Mouse (Mus musculus): Measurements from ENCODE around the gene Zfp526. TPM values are rescaled to one million over a fixed set of nuclear protein-coding genes. Genes with fewer than 3 reads are reported as not detected.

The Zfp526 gene
- polyA plus RNA-seq (2011; ENCODE audit: insufficient read depth, insufficient read length, low replicate concordance, missing spikeins), result 7.2 and 13.9 TPM in 2 replicates

DNA sequence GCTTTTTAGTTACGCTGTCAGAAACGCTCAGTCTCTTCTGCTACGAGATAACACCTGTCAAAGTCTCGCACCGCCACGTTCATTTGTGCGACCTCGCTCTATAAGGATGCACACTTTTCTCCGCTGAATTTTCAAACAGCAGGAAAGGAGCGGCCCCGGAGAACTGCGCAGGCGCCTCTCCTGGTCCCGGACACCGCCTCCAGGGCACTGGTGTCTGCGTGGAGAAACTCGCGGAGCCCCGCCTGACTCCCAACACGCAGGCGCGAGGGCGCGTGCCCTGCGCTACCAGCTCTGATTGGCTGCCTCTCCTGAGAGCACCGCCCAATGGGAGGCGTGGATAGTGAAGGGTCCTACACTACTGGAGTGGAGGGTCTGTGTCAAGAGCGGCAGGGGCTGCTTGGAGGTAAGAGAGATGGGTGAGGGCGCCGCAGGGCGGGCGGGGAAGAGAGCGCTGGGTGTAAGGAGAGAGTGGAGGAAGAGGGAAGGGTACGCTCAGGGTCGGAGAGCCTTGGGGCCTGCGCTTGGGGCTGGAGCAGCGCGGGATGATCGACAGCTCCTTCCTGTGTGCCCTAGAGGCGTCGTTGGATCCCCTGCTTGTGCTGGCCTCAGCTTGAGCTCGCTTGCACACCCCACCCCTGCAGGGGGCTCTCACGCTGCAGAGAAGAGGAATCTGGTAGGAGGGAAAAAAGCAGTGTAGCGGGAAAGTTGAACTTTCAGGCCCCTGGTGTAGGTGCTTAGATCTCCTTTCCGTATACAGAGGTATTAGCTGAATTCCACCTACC, at the start of gene Zfp526:
Gene Zfp526, plus strand, starts transcription at position 324 of the 782 bp plus-strand sequence.
- peaks cover 3% of the 10 kb centered on the region; the same call in 1 of the 2 replicates for H3K4me1 ChIP-seq (ENCODE audit: control insufficient read depth, insufficient read depth, low read length)

DNA sequence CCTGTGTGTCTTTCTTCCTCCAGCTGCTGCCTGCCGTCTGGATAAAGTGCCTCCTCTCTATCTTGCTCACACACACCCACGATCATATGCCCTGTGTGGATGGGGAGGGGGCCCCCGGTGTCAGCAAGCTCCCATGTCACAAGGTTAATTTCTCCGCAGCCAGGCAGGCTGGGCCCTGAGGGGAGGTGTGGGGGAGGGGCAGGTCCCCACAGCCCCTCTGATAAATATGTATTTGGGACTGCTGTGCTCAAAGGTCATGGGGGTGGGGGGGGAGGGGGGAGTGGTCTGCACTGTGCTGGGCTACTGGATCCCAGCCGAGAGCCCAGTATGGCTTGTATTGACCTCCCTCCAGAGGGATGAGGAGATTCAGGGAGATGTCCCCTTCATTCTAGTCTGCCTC, 48.6 kb upstream of the Zfp526 start:
- Histone ChIP-seq H3K4me3 (replicated peaks; ENCODE audit: control insufficient read depth, low read depth, low read length) (no peak overlapping the region), H3K4me1 (ENCODE audit: control insufficient read depth, insufficient read depth, low read length) (no peaks in the 10 kb centered on the region), H3K27ac (ENCODE audit: control insufficient read depth, insufficient read depth, low read depth, low read length, poor library complexity) (no peak overlapping the region)
- WGBS, result 84% methylated on average over 5 of the region's 5 CpGs
- TF ChIP-seq POLR2A (IDR thresholded peaks at IDR 0.05; ENCODE audit: borderline replicate concordance, control insufficient read depth, low read depth, low read length), result no peak
- no peak for TF ChIP-seq CTCF (IDR thresholded peaks at IDR 0.05; ENCODE audit: control insufficient read depth, insufficient read depth, low read length)

More for the DNA sequence above, at the start of gene Zfp526:
- peak within 1 kb of the TSS; percentile 75 for H3K4me3 ChIP-seq (replicated peaks; ENCODE audit: control insufficient read depth, low read depth, low read length)
- WGBS, result under 1% methylated on average over 45 of the region's 45 CpGs
- peak; percentile 60; the same call in 1 of the 2 replicates for TF ChIP-seq POLR2A (IDR thresholded peaks at IDR 0.05; ENCODE audit: borderline replicate concordance, control insufficient read depth, low read depth, low read length)
- no peak for TF ChIP-seq CTCF (IDR thresholded peaks at IDR 0.05; ENCODE audit: control insufficient read depth, insufficient read depth, low read length)
- peak within 1 kb of the TSS; percentile 90 for H3K27ac ChIP-seq (ENCODE audit: control insufficient read depth, insufficient read depth, low read depth, low read length, poor library complexity)

DNA sequence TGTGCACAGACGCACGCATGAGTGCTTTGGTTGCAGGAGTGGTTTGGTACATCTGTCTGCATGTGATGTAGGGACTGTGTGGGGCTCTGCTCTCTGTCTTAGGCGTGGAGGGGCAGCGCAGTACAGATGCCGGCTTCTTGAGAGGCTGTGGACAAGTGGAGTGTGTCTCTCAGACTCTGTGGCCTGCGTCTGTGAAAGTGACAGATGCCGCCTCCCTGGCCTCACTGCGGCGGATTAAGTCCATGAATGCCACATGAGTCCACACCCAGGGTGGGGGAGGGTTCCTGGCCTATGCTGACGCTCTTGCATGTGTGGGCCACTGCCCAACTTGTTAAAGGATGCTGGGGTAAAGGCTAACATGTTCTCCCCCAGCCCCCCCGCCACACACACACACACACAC, 46.9 kb upstream of the Zfp526 start:
- 78% methylated on average over 10 of the region's 11 CpGs for WGBS
- TF ChIP-seq CTCF (IDR thresholded peaks at IDR 0.05; ENCODE audit: control insufficient read depth, insufficient read depth, low read length), result no peak
- TF ChIP-seq POLR2A (IDR thresholded peaks at IDR 0.05; ENCODE audit: borderline replicate concordance, control insufficient read depth, low read depth, low read length), result no peak
- H3K4me3 ChIP-seq (replicated peaks; ENCODE audit: control insufficient read depth, low read depth, low read length), result no peak overlapping the region
- H3K4me1 ChIP-seq (ENCODE audit: control insufficient read depth, insufficient read depth, low read length), result no peaks in the 10 kb centered on the region
- no peak overlapping the region for H3K27ac ChIP-seq (ENCODE audit: control insufficient read depth, insufficient read depth, low read depth, low read length, poor library complexity)

DNA sequence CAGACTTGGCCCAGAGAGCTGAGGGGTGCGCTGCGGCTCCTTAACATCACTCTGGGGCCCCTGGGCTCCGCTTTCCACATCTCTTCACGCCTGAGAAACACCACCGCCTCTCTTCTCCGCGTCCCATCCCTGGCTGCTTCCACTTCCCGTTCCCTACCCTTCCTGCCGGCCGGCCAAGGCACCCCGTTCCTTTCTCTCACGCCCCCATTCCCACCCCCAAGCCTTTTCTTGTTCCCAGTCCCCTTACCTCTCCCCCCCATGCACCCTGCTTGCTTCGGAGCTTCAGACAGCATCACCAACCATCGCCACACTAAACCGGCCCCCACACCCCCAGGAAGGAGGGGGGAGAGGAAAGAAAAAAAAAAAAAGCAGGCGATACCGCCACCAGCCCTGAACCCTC, 42.9 kb upstream of the Zfp526 start:
- no peak for TF ChIP-seq POLR2A (IDR thresholded peaks at IDR 0.05; ENCODE audit: borderline replicate concordance, control insufficient read depth, low read depth, low read length)
- no peak for TF ChIP-seq CTCF (IDR thresholded peaks at IDR 0.05; ENCODE audit: control insufficient read depth, insufficient read depth, low read length)
- 3% methylated on average over 17 of the region's 17 CpGs for WGBS
- Histone ChIP-seq H3K4me3 (replicated peaks; ENCODE audit: control insufficient read depth, low read depth, low read length) (no peak overlapping the region), H3K4me1 (ENCODE audit: control insufficient read depth, insufficient read depth, low read length) (no peaks in the 10 kb centered on the region; the same call in 1 of the 2 replicates), H3K27ac (ENCODE audit: control insufficient read depth, insufficient read depth, low read depth, low read length, poor library complexity) (no peak overlapping the region)

DNA sequence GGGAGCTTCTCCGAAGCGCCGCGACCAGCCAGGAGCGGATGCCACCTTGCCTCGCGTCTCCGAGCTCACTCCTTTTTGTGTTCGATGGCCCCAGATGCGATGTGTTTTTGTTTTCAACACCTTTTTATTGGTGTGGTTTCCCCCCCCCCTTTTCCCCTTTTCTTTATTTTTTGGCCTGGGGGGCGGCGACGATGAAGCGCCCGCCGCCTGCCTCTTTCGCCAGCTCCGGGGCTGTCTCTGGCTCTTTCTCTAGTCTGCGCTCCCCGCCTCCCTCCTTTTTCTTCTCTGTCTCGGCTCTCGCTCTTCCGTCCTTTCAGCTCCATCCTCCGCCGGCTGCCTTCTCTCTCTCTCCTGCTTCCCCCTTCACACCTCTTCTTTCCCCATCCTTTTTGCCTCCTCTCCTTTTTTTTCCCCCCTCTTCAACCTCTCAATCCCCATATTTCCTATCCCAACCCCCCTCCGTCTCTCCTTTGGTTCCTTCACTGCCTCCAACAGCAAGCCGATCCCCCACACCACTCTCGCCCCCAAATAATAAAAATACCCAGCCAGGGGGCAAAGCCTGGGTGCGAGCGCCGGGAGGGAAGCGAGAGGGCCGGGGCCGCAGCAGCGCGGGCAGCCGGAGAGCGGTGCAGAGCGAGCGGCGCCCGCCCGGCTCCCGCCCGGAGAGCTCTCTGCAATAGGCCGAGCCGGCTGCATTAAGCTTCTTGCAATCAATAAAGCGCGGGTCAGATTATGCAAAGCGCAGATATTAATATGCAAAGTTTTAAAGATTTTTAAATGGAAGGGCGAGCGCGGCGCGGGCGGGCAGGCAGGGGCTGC, 42.2 kb upstream of the Zfp526 start:
- H3K27ac ChIP-seq (ENCODE audit: control insufficient read depth, insufficient read depth, low read depth, low read length, poor library complexity), result no peak overlapping the region
- no peaks in the 10 kb centered on the region; the same call in 1 of the 2 replicates for H3K4me1 ChIP-seq (ENCODE audit: control insufficient read depth, insufficient read depth, low read length)
- TF ChIP-seq POLR2A (IDR thresholded peaks at IDR 0.05; ENCODE audit: borderline replicate concordance, control insufficient read depth, low read depth, low read length), result no peak
- no peak for TF ChIP-seq CTCF (IDR thresholded peaks at IDR 0.05; ENCODE audit: control insufficient read depth, insufficient read depth, low read length)
- no peak overlapping the region for H3K4me3 ChIP-seq (replicated peaks; ENCODE audit: control insufficient read depth, low read depth, low read length)
- 3% methylated on average over 56 of the region's 56 CpGs for WGBS

DNA sequence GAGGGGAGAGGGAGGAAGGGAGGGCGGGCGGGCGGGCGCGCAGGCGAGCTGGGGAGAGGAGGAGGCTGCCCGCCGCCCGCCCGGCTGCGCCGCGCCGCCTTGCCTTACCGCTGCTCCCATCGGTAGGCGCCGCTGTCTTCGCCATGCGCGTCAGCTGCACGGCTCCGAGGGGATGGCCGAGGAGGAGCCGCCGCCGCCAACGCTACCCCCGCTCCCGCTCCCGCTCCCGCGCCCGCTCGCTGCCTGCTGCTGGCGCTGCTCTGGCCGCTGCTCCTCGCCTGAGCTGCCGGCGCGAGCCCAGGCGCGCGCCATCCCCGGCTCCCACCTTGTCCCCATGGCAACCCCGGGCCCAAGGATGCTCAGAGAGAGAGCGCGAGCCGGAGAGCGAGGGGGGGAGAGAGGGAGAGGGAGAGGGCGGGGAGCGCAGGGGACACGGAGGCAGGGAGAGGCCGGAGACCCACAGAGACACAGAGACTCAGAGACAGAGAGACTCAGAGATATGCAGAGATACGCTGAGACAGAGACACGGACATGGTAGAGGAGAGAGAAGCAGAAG, 41.5 kb upstream of the Zfp526 start, which contains the start of gene Pou2f2:
Gene Pou2f2, minus strand, starts transcription at position 121 of the 556 bp plus-strand sequence.
- H3K4me3 ChIP-seq (replicated peaks; ENCODE audit: control insufficient read depth, low read depth, low read length), result no peak within 1 kb of the TSS
- TF ChIP-seq POLR2A (IDR thresholded peaks at IDR 0.05; ENCODE audit: borderline replicate concordance, control insufficient read depth, low read depth, low read length) (no peak), CTCF (IDR thresholded peaks at IDR 0.05; ENCODE audit: control insufficient read depth, insufficient read depth, low read length) (peak; percentile 18; the same call in 1 of the 2 replicates)
- H3K4me1 ChIP-seq (ENCODE audit: control insufficient read depth, insufficient read depth, low read length), result no peaks in the 10 kb centered on the region; the same call in 1 of the 2 replicates
- H3K27ac ChIP-seq (ENCODE audit: control insufficient read depth, insufficient read depth, low read depth, low read length, poor library complexity), result no peak within 1 kb of the TSS; the same call in 1 of the 2 replicates
- 1% methylated on average over 50 of the region's 56 CpGs for WGBS

DNA sequence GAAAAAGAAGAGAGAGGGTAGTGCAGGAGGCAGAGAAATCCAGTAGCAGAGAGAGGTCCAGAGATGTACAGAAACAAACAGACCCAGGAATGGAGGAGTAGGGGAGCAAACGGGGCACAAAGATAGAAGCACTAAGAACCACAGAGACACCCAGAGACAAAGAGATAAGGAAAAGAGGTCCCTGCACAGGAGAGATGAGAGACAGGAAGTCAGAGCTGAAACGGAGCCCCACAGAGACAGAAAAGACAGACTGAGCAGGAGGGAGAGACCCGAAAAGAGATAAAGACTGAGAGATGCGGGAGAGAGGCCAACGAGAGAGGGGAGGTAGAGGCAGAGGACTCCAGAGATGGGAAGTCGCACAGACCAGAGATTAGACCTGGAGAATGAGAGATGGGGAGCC, 40.7 kb upstream of the Zfp526 start:
- H3K4me1 ChIP-seq (ENCODE audit: control insufficient read depth, insufficient read depth, low read length), result no peaks in the 10 kb centered on the region; the same call in 1 of the 2 replicates
- WGBS, result 7% methylated on average over 6 of the region's 6 CpGs

More for the DNA sequence above, 40.7 kb upstream of the Zfp526 start:
- no peak for TF ChIP-seq POLR2A (IDR thresholded peaks at IDR 0.05; ENCODE audit: borderline replicate concordance, control insufficient read depth, low read depth, low read length)
- no peak for TF ChIP-seq CTCF (IDR thresholded peaks at IDR 0.05; ENCODE audit: control insufficient read depth, insufficient read depth, low read length)
- H3K4me3 ChIP-seq (replicated peaks; ENCODE audit: control insufficient read depth, low read depth, low read length), result no peak overlapping the region
- H3K27ac ChIP-seq (ENCODE audit: control insufficient read depth, insufficient read depth, low read depth, low read length, poor library complexity), result no peak overlapping the region

All from bone marrow, adult 2 months (tissue).